Mouse (Mus musculus): ENCODE measurements around the gene Muc4.

DNA sequence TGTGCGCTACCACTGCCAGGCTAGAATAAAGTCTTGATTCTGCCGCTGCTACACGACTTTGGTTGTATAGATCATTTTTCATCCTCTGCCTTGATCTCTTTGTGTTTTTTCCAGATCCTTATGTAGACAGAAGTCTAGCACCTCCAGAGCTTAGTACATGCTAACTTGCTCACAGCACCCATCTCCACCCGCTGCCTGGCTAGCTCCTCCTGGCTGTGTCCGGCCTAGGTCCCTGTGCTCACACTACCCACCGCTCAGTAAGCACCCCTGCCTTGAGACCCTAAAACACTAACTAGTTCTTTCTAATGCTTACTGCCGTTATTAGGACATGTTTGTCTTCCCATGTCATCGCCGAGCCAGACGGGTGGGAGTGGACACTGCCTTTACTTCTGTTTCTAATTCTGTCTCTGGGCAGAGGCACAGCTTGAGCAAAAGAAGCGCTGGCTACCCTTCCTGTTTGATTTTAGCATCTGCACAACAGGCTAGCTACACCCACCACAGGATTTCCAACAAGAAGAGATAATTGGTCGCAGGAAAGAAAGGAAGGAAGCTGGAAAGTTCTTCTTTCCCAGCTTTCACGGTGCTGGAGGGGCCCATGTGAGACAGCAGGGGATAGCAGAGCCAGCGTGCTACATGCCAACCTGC is 25.1 kb upstream of the Muc4 start:
- TF ChIP-seq FLI1 (IDR thresholded peaks at IDR 0.05; ENCODE audit: low read length) (no peak), GATA1 (IDR thresholded peaks at IDR 0.05; ENCODE audit: borderline replicate concordance, low read length) (no peak)
